Mouse (Mus musculus) gastrocnemius, adult 8-10 months (tissue): ENCODE data around the gene 1700024B05Rik. TPM values are rescaled to one million over a fixed set of nuclear protein-coding genes. Genes with fewer than 3 reads are reported as not detected.
"Not testable (repeated sequence)": the region's sequence is repeated elsewhere in the genome, so short reads cannot be mapped to it uniquely, and the experiment has no call there.

Experiments used
- DNase-seq, 2 experiments: peaks; one replicate each; pipeline ENCODE4 v3.0.0; 2022; ENCODE audit warnings: low spot score in 2 of 2
- total RNA-seq, 4 experiments: library from RNA; stranded (reverse); gene quantifications; 2 replicates each; pipeline ENCODE4 v1.2.4; 2022

Gene 1700024B05Rik
- not detected for total RNA-seq

GRCm38 (mm10) chr14:41943695-41944094, at the start of gene 1700024B05Rik:
1700024B05Rik (plus strand) TSS chr14:41943995.
- not testable (repeated sequence) for DNase-seq

- not testable (repeated sequence) for DNase-seq
Measured at GRCm38 (mm10) chr14:41907190-41907589, 36.6 kb upstream of the 1700024B05Rik start, which contains the start of gene Gm7980. Gm7980 (minus strand) TSS chr14:41907290.

DNA sequence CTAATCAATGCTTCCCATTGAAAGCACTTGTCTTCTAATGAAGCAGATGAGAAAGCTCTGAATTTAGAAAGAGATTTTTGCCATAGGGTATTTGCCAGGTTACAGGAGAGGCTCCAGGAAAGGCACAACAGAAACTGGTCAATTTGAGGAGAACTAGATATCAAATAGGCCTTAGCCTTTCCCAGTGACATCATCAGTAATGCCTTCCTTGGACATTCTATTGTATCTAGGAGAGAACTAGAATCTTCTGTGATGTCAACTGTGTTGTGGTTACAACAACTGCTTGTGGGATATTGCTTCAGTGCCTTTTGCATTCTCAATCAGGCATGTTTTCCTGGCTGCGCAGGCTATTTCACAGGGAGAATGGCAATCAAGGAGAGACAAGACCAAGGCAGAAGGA, 19.1 kb upstream of the 1700024B05Rik start, which contains the start of gene 1700049E17Rik1:
Gene 1700049E17Rik1 (plus strand): TSS at position 301 of the 400 bp plus-strand sequence.
- not testable (repeated sequence) for DNase-seq

DNA sequence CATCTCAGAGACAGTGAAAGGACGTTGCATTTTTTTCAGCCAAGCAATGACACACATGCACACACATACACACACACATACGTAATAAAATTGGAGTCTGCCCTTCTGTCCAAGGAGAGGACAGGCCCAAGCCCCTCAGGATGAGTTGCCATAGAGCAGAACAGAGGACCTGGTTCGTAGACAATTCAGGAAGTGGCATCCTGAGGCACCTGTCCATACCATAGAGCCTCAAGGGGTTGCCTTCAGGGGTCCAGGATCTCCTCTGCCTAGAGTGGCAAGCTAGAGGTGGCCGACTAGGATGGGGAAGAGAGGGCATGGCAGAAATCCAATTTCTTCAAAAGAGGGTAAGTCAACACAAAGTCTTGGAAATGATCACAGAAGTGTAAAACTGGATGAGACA, 20.3 kb downstream of the 1700024B05Rik start:
- not testable (repeated sequence) for DNase-seq

- not testable (repeated sequence) for DNase-seq
Measured at GRCm38 (mm10) chr14:41967827-41968226, 24.0 kb downstream of the 1700024B05Rik start, which contains the start of gene Gm6401. Gm6401 (minus strand) TSS chr14:41967927.

DNA sequence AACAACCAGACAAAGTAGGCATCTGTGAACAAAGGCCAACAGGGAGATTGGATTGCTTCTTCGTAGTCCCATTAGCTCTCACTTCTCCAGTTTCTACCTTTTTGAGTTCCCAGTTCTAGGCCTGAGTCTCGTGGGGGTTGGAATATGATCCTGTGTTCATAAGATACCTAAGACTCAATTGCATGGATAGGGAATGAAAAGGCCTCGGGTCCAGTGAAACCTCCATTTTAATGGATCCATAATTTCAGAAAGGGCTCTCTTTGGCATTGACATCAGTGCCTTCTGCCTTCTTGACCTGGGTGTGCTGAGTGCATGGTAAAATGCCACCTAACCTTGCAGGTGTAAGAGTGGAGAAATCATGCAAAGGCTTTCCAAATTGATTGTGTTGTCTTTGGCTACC, 24.8 kb downstream of the 1700024B05Rik start:
- not testable (repeated sequence) for DNase-seq

GRCm38 (mm10) chr14:41983225-41983624, 39.4 kb downstream of the 1700024B05Rik start, which contains the start of gene Gm3543:
Gm3543 (minus strand) TSS chr14:41983325.
- not testable (repeated sequence) for DNase-seq

Other genes with a start within 250 kb of the 1700024B05Rik start
- gene Gm8068, start 242.1 kb upstream of the 1700024B05Rik start, total RNA-seq: not detected
- gene Gm7929, start 193.4 kb upstream of the 1700024B05Rik start, total RNA-seq: not detected
- not detected for gene Gm47189, start 171.6 kb upstream of the 1700024B05Rik start, total RNA-seq
- gene Gm7980, start 36.7 kb upstream of the 1700024B05Rik start, total RNA-seq: not detected
- gene 1700049E17Rik1, start 19.0 kb upstream of the 1700024B05Rik start, total RNA-seq: not detected
- gene Gm6401, start 23.9 kb downstream of the 1700024B05Rik start, total RNA-seq: not detected
- not detected for gene Gm3543, start 39.3 kb downstream of the 1700024B05Rik start, total RNA-seq
- not detected for gene Gm7951, start 173.4 kb downstream of the 1700024B05Rik start, total RNA-seq
- gene Gm17027, start 218.6 kb downstream of the 1700024B05Rik start, total RNA-seq: not detected
- not detected for gene Gm3573, start 246.8 kb downstream of the 1700024B05Rik start, total RNA-seq